Mouse (Mus musculus): ENCODE data around the gene Lhx9. TPM values are rescaled to one million over a fixed set of nuclear protein-coding genes. Genes with fewer than 3 reads are reported as not detected.

Gene Lhx9
- polyA plus RNA-seq, 1 experiment from 2014 or later = 22.7 TPM

DNA sequence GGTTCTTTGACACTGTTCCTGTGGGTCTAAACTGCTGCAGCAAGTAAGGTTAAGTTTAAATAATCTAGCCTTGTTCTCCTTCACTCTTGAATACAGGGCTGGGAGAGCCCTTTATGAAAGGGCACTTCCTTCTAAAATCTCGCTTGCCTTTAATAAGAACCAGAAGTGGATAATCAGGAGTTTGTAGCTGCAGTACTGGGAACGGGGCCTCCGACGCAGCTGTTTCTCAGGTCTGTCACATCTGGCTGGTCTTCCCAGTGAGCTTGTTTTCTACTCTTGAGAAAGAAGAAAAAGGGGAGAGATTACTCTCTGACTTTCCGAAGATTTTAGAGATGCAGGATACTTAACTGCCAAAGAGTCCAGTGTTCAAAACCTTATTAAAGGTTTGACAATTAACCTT is 64.4 kb downstream of the Lhx9 start:
- H3K4me3 ChIP-seq = no peak overlapping the region
- H3K4me2 ChIP-seq (replicated peaks) = no peak overlapping the region
- H3K27me3 ChIP-seq = no peaks in the 10 kb centered on the region
- no peaks in the 10 kb centered on the region for H3K36me3 ChIP-seq
- no peaks in the 10 kb centered on the region for H3K9me3 ChIP-seq (replicated peaks)
- no peak overlapping the region for H3K9ac ChIP-seq
- no peak for ATAC-seq (ENCODE audit: low FRiP score)
- no peak overlapping the region for H3K27ac ChIP-seq
- WGBS = 66% methylated on average over 5 of the region's 5 CpGs
- no peaks in the 10 kb centered on the region; the same call in 1 of the 2 replicates for H3K4me1 ChIP-seq

Other genes starting within 250 kb of the Lhx9 start
- gene Nek7, start 228.4 kb downstream of the Lhx9 start, polyA plus RNA-seq (2016; fragmentation: Nextera tagmentation; extraction: Ambion mirVana) = 23.2 and 24.5 TPM in 2 replicates
- gene 2310009B15Rik, start 8.3 kb upstream of the Lhx9 start, polyA plus RNA-seq (2016; fragmentation: Nextera tagmentation; extraction: Ambion mirVana) = 41.5 and 46.2 TPM in 2 replicates
- gene Dennd1b, start 114.9 kb upstream of the Lhx9 start, polyA plus RNA-seq (2016; fragmentation: Nextera tagmentation; extraction: Ambion mirVana) = 10.9 and 14.3 TPM in 2 replicates

Measured in hindbrain, embryonic 12.5 days (tissue).